16 mouse cellular contexts compared by ENCODE assay signal in the genomic region with DNA sequence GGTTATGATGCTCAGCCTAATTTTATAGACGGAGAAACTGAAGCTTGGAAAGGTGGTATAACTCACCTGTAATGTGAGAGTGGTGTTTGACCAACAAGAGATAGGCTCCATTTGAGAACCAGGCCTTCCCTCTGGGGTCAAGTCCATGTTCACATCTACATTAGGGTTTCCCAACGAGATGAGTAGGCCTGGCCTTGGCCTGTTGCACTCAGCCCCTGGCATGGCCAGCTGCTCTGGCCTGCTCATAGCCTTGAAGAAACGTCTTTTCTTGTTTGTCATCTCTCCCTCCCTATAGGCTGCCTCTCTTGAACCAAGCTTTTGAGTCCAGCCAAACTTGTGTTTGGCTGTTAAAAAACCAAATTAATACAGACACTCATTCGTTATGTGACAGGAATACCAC.
DNase-seq lines count a peak whose midpoint lies in the region.
"Had no signal": no experiment of that assay in that cellular context is flagged by ENCODE, and none has a peak within 500 bp of the region (broad histone marks: within the 10 kb centered on the region; RNA-seq: fewer than 3 reads in every experiment).

No protein-coding gene starts in this region.

- DNase-seq in adrenal gland, adult 2 months = peak; percentile 82
- DNase-seq in adrenal gland, postnatal 4 days (ENCODE audit: low spot score in 2 of 2) = no peak
- DNase-seq in adrenal gland, adult 8-10 months = peak; percentile 55
- peak; percentile 26 for DNase-seq in adrenal gland, postnatal 14 days
- no peak for DNase-seq in retina, postnatal 1 day
- no peak for DNase-seq in testis, postnatal 14 days (ENCODE audit: low spot score)
- DNase-seq: B cell, adult 2 months; cerebellum, adult 11-12 months; cerebellum, adult 8-10 months; cerebellum, postnatal 10 days; cerebellum, postnatal 36 days; gastrocnemius, postnatal 25 days; heart, adult 18-20 months; heart, postnatal 10 days; heart, postnatal 36 days; kidney, adult 11 months had no signal

Comparison
In these comparisons a context has a peak if more than half of its experiments do, and no peak if none do; other contexts are left out.
1. DNase-seq: peak in adrenal gland, adult 2 months (single experiment), adrenal gland, adult 8-10 months (single experiment) and adrenal gland, postnatal 14 days (single experiment); none in adrenal gland, postnatal 4 days (0 of 2), retina, postnatal 1 day (single experiment) and testis, postnatal 14 days (single experiment).